Mouse (Mus musculus): ENCODE results near the gene Atxn1.

- no peak for TF ChIP-seq CTCF (IDR thresholded peaks at IDR 0.05)
- TF ChIP-seq EP300 (IDR thresholded peaks at IDR 0.05), result no peak
These were observed 440.5 kb downstream of the Atxn1 start for GRCm38 (mm10) chr13:45524305-45524704.

All from lung, postnatal 0 days (tissue).